Mouse (Mus musculus) splenic B cell, adult 2 months (primary cell): ENCODE measurements around the gene Sac3d1.
"Not testable (repeated sequence)": the region's sequence is repeated elsewhere in the genome, so short reads cannot be mapped to it uniquely, and the experiment has no call there.

ENCODE experiments used
- DNase-seq: peaks from one replicate; pipeline ENCODE4 v3.0.0-alpha.2; 2011; ENCODE audit warnings: low read depth, low spot score
- H3K27me3 ChIP-seq: 2 replicates; pipeline ENCODE4 v1.6.1; 2012; ENCODE audit warnings: mild to moderate bottlenecking, low read length, moderate library complexity, mixed read lengths; ENCODE audit not compliant: control insufficient read depth, poor library complexity, insufficient read depth, severe bottlenecking
- H3K36me3 ChIP-seq: 2 replicates; pipeline ENCODE4 v1.6.1; 2012; ENCODE audit warnings: mild to moderate bottlenecking, low read length, moderate library complexity, mixed read lengths; ENCODE audit not compliant: control insufficient read depth, poor library complexity, insufficient read depth, severe bottlenecking

The Sac3d1 gene

GRCm38 (mm10) chr19:6117986-6118676, at the start of gene Sac3d1:
Gene Sac3d1, minus strand, starts transcription at chr19:6118650.
- Histone ChIP-seq H3K27me3 (no peaks in the 10 kb centered on the region), H3K36me3 (no peaks in the 10 kb centered on the region; the same call in 1 of the 2 replicates)
- peak; percentile 90 for DNase-seq

- DNase-seq: no peak
- Histone ChIP-seq H3K36me3 (no peaks in the 10 kb centered on the region), H3K27me3 (no peaks in the 10 kb centered on the region)
Measured at GRCm38 (mm10) chr19:6166750-6167149, 48.3 kb upstream of the Sac3d1 start.

- Histone ChIP-seq H3K36me3 (no peaks in the 10 kb centered on the region), H3K27me3 (no peaks in the 10 kb centered on the region)
- no peak for DNase-seq
Measured at GRCm38 (mm10) chr19:6163872-6164547, 45.6 kb upstream of the Sac3d1 start.

GRCm38 (mm10) chr19:6157220-6157619, 38.8 kb upstream of the Sac3d1 start:
- no peaks in the 10 kb centered on the region for H3K36me3 ChIP-seq

GRCm38 (mm10) chr19:6156372-6156771, 37.9 kb upstream of the Sac3d1 start:
- H3K36me3 ChIP-seq: no peaks in the 10 kb centered on the region
- H3K27me3 ChIP-seq: no peaks in the 10 kb centered on the region
- no peak for DNase-seq

More at GRCm38 (mm10) chr19:6157220-6157619, 38.8 kb upstream of the Sac3d1 start:
- H3K27me3 ChIP-seq: no peaks in the 10 kb centered on the region
- DNase-seq: peak; percentile 61

GRCm38 (mm10) chr19:6155174-6155573, 36.7 kb upstream of the Sac3d1 start:
- H3K36me3 ChIP-seq: no peaks in the 10 kb centered on the region
- DNase-seq: no peak

GRCm38 (mm10) chr19:6144842-6145241, 26.4 kb upstream of the Sac3d1 start:
- H3K36me3 ChIP-seq: no peaks in the 10 kb centered on the region
- DNase-seq: no peak
- no peaks in the 10 kb centered on the region for H3K27me3 ChIP-seq

More at GRCm38 (mm10) chr19:6155174-6155573, 36.7 kb upstream of the Sac3d1 start:
- no peaks in the 10 kb centered on the region for H3K27me3 ChIP-seq

GRCm38 (mm10) chr19:6141394-6141749, 22.9 kb upstream of the Sac3d1 start, which contains the start of gene Arl2:
Gene Arl2, minus strand, starts transcription at chr19:6141548.
- no peaks in the 10 kb centered on the region; the same call in 1 of the 2 replicates for H3K36me3 ChIP-seq
- peak; percentile 90 for DNase-seq
- H3K27me3 ChIP-seq: no peaks in the 10 kb centered on the region

- H3K36me3 ChIP-seq: no peaks in the 10 kb centered on the region; the same call in 1 of the 2 replicates
- H3K27me3 ChIP-seq: no peaks in the 10 kb centered on the region
- DNase-seq: peak; percentile 97
Measured at GRCm38 (mm10) chr19:6140678-6141393, 22.4 kb upstream of the Sac3d1 start, which contains the start of gene Batf2. Gene Batf2, plus strand, starts transcription at chr19:6140983.

GRCm38 (mm10) chr19:6140374-6140677, 21.9 kb upstream of the Sac3d1 start:
- no peaks in the 10 kb centered on the region; the same call in 1 of the 2 replicates for H3K36me3 ChIP-seq
- no peaks in the 10 kb centered on the region for H3K27me3 ChIP-seq
- DNase-seq: no peak

- Histone ChIP-seq H3K36me3 (no peaks in the 10 kb centered on the region; the same call in 1 of the 2 replicates), H3K27me3 (no peaks in the 10 kb centered on the region)
- DNase-seq: no peak
Measured at GRCm38 (mm10) chr19:6139701-6140100, 21.3 kb upstream of the Sac3d1 start.

GRCm38 (mm10) chr19:6136397-6136796, 17.9 kb upstream of the Sac3d1 start:
- H3K36me3 ChIP-seq: no peaks in the 10 kb centered on the region; the same call in 1 of the 2 replicates
- H3K27me3 ChIP-seq: no peaks in the 10 kb centered on the region
- no peak for DNase-seq

GRCm38 (mm10) chr19:6133197-6133596, 14.7 kb upstream of the Sac3d1 start:
- DNase-seq, H3K36me3 ChIP-seq, H3K27me3 ChIP-seq: not testable (repeated sequence)

- no peaks in the 10 kb centered on the region for H3K27me3 ChIP-seq
- H3K36me3 ChIP-seq: no peaks in the 10 kb centered on the region; the same call in 1 of the 2 replicates
- DNase-seq: no peak
Measured at GRCm38 (mm10) chr19:6132171-6132827, 13.8 kb upstream of the Sac3d1 start.
